Mouse (Mus musculus): Measurements from ENCODE around the gene Rara. TPM values are rescaled to one million over a fixed set of nuclear protein-coding genes. Genes with fewer than 3 reads are reported as not detected.

Gene Rara
- 18.6 and 20.1 TPM in 2 replicates for polyA plus RNA-seq (2014; fragmentation: Nextera tagmentation; extraction: Ambion mirVana)

DNA sequence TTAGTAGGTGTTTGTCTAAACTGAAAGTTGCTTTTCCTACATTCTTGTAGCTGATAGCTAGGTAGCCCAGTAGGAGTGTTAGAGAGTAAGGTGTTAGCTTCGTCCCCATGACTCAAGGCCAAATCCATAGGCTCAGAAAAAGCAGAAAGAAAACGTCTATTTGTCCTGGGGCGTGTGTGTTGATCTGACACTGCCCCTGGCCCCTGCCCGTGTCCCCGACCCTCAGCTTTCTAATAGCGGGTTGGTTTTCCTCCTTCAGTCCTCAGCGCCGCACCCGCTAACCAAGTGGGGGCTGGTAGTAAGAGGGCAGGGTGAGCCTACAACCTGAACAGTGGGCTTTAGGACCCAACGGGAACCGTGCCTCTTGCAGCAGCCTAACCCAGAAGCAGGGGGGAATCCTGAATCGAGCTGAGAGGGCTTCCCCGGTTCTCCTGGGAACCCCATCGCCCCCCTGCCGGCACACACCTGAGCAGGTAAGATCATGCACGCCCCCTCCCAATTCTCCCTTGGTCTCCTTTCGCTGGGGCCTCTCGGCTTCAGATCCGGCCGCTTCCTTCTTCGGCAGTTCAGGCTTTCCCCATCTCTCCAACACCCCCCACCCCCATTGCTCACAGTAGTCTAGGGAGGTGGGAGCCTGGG, at the start of gene Rara:
Rara (plus strand) TSS at position 381 of the 639 bp plus-strand sequence.
- peaks cover 2% of the 10 kb centered on the region; the same call in 1 of the 2 replicates for H3K36me3 ChIP-seq (ENCODE audit: control insufficient read depth, insufficient read depth, low read length)
- H3K9me3 ChIP-seq (ENCODE audit: control insufficient read depth, low read length), result no peaks in the 10 kb centered on the region
- peak within 1 kb of the TSS; percentile 47 for H3K9ac ChIP-seq (ENCODE audit: low read depth, low read length)
- DNase-seq (ENCODE audit: low spot score), result no peak
- H3K27me3 ChIP-seq (replicated peaks; ENCODE audit: control insufficient read depth, insufficient read depth, low read length), result peaks cover 10% of the 10 kb centered on the region
- peak within 1 kb of the TSS; percentile 72 for H3K4me2 ChIP-seq
- peak within 1 kb of the TSS; percentile 53 for H3K4me3 ChIP-seq (ENCODE audit: low read depth, low read length)
- peaks cover 69% of the 10 kb centered on the region for H3K4me1 ChIP-seq (replicated peaks; ENCODE audit: control insufficient read depth, insufficient read depth, low read length)
- no peak within 1 kb of the TSS for H3K27ac ChIP-seq (ENCODE audit: low read depth, low read length)
- 12% methylated on average over 21 of the region's 21 CpGs for WGBS
- ATAC-seq (replicated peaks; ENCODE audit: low FRiP score), result no peak

DNA sequence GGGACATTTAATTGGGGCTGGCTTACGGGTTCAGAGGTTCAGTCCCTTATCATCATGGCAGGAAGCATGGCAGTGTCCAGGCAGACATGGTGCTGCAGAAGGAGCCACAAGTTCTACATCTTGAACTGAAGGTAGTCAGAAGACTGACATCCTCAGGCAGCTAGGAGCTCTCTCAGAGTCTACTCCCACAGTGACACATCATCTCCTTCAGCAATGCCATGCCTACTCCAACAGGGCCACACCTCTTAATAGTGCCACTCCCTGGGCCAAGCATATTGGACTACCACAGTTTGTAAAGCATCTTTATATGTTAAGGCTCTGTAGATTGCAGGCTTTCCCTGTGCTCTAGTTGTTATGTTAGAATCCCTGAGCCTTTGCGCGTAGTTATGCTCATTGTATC, 39.9 kb upstream of the Rara start:
- peaks cover 54% of the 10 kb centered on the region for H3K36me3 ChIP-seq (ENCODE audit: control insufficient read depth, insufficient read depth, low read length)
- ATAC-seq (replicated peaks; ENCODE audit: low FRiP score) (no peak), DNase-seq (ENCODE audit: low spot score) (no peak)
- WGBS, result 96% methylated on average over 3 of the region's 3 CpGs
- H3K4me2 ChIP-seq, result no peak overlapping the region
- H3K4me3 ChIP-seq (ENCODE audit: low read depth, low read length), result no peak overlapping the region
- H3K27ac ChIP-seq (ENCODE audit: low read depth, low read length), result no peak overlapping the region
- H3K9ac ChIP-seq (ENCODE audit: low read depth, low read length), result no peak overlapping the region
- no peaks in the 10 kb centered on the region for H3K9me3 ChIP-seq (ENCODE audit: control insufficient read depth, low read length)
- H3K4me1 ChIP-seq (replicated peaks; ENCODE audit: control insufficient read depth, insufficient read depth, low read length), result 0 out of 2 replicates have a peak, but pooled peaks cover 3% of the 10 kb centered on the region
- H3K27me3 ChIP-seq (replicated peaks; ENCODE audit: control insufficient read depth, insufficient read depth, low read length), result no peaks in the 10 kb centered on the region

DNA sequence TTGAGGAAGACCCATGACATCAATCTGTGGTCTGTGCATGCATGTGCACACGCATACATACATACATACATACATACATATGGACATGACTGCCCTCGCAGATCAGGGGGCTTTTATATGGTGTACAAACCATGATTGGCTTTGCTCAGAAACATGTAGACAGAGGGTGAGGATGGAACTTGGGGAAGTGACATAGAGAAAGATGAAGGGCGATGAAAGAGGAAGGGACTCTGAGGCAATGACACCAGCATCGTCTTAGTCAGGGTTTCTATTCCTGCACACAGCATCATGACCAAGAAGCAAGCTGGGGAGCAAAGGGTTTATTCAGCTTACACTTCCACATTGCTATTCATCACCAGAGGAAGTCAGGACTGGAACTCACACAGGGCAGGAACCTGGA, 38.5 kb upstream of the Rara start:
- DNase-seq (ENCODE audit: low spot score) (no peak), ATAC-seq (replicated peaks; ENCODE audit: low FRiP score) (no peak)
- H3K4me1 ChIP-seq (replicated peaks; ENCODE audit: control insufficient read depth, insufficient read depth, low read length), result 0 out of 2 replicates have a peak, but pooled peaks cover 3% of the 10 kb centered on the region
- H3K4me2 ChIP-seq, result no peak overlapping the region
- no peaks in the 10 kb centered on the region for H3K27me3 ChIP-seq (replicated peaks; ENCODE audit: control insufficient read depth, insufficient read depth, low read length)
- H3K9ac ChIP-seq (ENCODE audit: low read depth, low read length), result no peak overlapping the region
- peaks cover 66% of the 10 kb centered on the region for H3K36me3 ChIP-seq (ENCODE audit: control insufficient read depth, insufficient read depth, low read length)
- no peaks in the 10 kb centered on the region for H3K9me3 ChIP-seq (ENCODE audit: control insufficient read depth, low read length)
- 87% methylated on average over 4 of the region's 4 CpGs for WGBS
- H3K27ac ChIP-seq (ENCODE audit: low read depth, low read length), result no peak overlapping the region
- H3K4me3 ChIP-seq (ENCODE audit: low read depth, low read length), result no peak overlapping the region

DNA sequence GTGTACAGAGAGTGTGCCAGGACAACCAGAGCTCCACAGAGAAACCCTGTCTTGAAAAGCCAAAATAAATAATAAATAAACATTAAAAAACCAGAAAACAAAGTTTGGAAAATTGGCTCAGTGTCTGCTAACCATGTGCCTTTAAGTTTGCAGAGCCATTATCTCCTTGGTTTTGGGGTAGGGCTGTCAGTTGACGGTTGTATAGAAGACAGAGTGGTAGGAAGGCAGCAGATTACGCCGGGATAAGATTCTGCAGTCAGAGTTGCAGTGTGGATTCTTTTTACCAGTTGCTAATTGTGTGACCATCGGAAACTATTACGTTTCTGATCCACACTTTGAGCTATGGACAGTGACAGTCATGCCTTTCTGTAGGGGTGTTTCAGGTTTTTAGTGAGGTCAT, 37.6 kb upstream of the Rara start:
- Histone ChIP-seq H3K9ac (ENCODE audit: low read depth, low read length) (no peak overlapping the region), H3K27me3 (replicated peaks; ENCODE audit: control insufficient read depth, insufficient read depth, low read length) (no peaks in the 10 kb centered on the region), H3K27ac (ENCODE audit: low read depth, low read length) (no peak overlapping the region), H3K36me3 (ENCODE audit: control insufficient read depth, insufficient read depth, low read length) (peaks cover 63% of the 10 kb centered on the region), H3K4me3 (ENCODE audit: low read depth, low read length) (no peak overlapping the region), H3K9me3 (ENCODE audit: control insufficient read depth, low read length) (no peaks in the 10 kb centered on the region), H3K4me1 (replicated peaks; ENCODE audit: control insufficient read depth, insufficient read depth, low read length) (0 out of 2 replicates have a peak, but pooled peaks cover 3% of the 10 kb centered on the region), H3K4me2 (no peak overlapping the region)
- DNase-seq (ENCODE audit: low spot score) (no peak), ATAC-seq (replicated peaks; ENCODE audit: low FRiP score) (no peak)
- WGBS, result 84% methylated on average over 5 of the region's 5 CpGs

DNA sequence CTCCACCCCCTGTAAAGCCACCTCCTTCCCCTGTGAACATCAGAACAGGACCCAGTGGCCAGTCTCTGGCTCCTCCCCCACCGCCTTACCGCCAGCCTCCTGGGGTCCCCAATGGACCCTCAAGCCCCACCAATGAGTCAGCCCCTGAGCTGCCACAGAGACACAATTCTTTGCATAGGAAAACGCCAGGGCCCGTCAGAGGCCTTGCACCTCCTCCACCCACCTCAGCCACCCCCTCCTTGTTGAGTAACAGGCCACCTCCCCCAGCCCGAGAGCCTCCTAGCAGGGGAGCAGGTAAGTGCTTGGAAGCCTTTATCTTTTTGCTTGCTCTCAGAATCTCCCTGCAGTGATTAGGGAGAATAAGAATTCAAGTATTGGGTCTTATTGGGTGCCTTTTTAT, 35.2 kb upstream of the Rara start:
- 81% methylated on average over 5 of the region's 5 CpGs for WGBS
- Histone ChIP-seq H3K36me3 (ENCODE audit: control insufficient read depth, insufficient read depth, low read length) (peaks cover 67% of the 10 kb centered on the region), H3K27me3 (replicated peaks; ENCODE audit: control insufficient read depth, insufficient read depth, low read length) (no peaks in the 10 kb centered on the region), H3K4me2 (no peak overlapping the region), H3K4me1 (replicated peaks; ENCODE audit: control insufficient read depth, insufficient read depth, low read length) (0 out of 2 replicates have a peak, but pooled peaks cover 3% of the 10 kb centered on the region), H3K9me3 (ENCODE audit: control insufficient read depth, low read length) (no peaks in the 10 kb centered on the region), H3K4me3 (ENCODE audit: low read depth, low read length) (no peak overlapping the region), H3K9ac (ENCODE audit: low read depth, low read length) (no peak overlapping the region), H3K27ac (ENCODE audit: low read depth, low read length) (no peak overlapping the region)
- DNase-seq (ENCODE audit: low spot score) (no peak), ATAC-seq (replicated peaks; ENCODE audit: low FRiP score) (no peak)

DNA sequence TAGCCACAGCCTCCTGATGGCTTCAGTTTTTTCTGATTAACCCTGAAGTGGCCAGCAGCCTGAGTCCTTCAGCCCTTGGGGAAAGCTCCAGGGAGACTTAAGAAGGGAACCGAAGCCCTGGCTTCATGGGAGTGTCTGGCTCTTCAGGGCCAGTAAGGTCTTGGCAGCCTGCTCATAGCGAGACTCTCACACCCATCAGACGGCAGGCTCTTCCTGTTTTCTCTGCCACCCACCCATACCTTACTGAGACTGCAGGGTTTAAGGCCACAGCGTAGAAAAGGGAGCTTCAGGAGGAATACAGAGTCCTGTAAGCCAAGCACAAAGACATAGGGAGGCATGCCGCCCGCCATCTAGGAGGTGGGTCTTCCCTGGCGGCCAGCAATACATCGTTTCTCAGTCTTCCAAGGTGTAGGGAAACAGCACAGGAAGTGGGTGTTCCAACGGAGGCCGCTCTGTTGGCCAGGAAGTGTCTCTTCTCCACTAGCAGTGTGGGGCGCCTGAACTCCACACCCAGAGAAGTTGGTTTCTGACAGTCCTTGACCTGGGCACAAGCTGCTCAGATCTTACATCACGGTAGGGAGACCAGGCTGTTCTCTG, 27.0 kb upstream of the Rara start:
- 58% methylated on average over 12 of the region's 12 CpGs for WGBS
- H3K36me3 ChIP-seq (ENCODE audit: control insufficient read depth, insufficient read depth, low read length), result peaks cover 38% of the 10 kb centered on the region

DNA sequence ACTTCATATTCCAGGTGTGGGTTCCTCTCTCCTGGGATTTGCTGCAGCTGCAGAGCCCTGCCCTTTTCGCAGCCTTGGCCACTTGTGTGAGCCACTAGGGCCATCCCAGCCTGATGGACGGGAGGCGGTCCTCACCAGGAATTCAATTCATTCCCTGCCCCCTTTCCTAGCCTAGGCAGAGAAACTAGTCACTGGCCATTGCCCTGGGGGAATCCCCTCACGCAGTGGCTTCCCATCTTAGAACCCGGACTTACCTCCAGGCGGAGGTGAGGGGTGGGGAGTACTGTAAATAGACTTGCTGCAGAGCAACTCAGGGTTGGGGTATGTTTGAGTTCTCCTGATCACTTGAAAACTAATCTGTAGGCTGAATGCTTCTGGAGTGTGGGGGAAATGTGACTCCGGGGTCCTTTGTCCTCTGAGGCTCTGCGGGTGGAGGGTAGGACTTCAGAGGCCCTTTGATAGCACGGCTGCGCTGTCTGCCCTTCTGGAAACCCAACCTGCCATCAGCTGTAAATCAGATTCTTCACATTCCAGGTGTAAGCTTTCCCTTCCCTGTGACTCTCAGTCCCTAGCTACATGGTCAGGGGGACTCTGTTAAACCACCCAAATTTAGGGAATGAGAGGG, 24.9 kb upstream of the Rara start:
- ATAC-seq (replicated peaks; ENCODE audit: low FRiP score) (no peak), DNase-seq (ENCODE audit: low spot score) (no peak)
- Histone ChIP-seq H3K9me3 (ENCODE audit: control insufficient read depth, low read length) (no peaks in the 10 kb centered on the region), H3K4me2 (peak overlapping the region; percentile 20; the same call in 1 of the 2 replicates), H3K4me1 (replicated peaks; ENCODE audit: control insufficient read depth, insufficient read depth, low read length) (peaks cover 50% of the 10 kb centered on the region), H3K36me3 (ENCODE audit: control insufficient read depth, insufficient read depth, low read length) (peaks cover 24% of the 10 kb centered on the region), H3K27ac (ENCODE audit: low read depth, low read length) (peak overlapping the region; percentile 53; the same call in 1 of the 2 replicates), H3K27me3 (replicated peaks; ENCODE audit: control insufficient read depth, insufficient read depth, low read length) (no peaks in the 10 kb centered on the region), H3K4me3 (ENCODE audit: low read depth, low read length) (0 out of 2 replicates have a peak overlapping the region, but pooled peaks have one; percentile 0), H3K9ac (ENCODE audit: low read depth, low read length) (0 out of 2 replicates have a peak overlapping the region, but pooled peaks have one; percentile 25)
- 41% methylated on average over 10 of the region's 10 CpGs for WGBS

More for the DNA sequence above, 27.0 kb upstream of the Rara start:
- DNase-seq (ENCODE audit: low spot score) (no peak), ATAC-seq (replicated peaks; ENCODE audit: low FRiP score) (no peak)
- H3K27me3 ChIP-seq (replicated peaks; ENCODE audit: control insufficient read depth, insufficient read depth, low read length), result no peaks in the 10 kb centered on the region
- peak overlapping the region; percentile 6; the same call in 1 of the 2 replicates for H3K4me2 ChIP-seq
- no peak overlapping the region; the same call in 1 of the 2 replicates for H3K4me3 ChIP-seq (ENCODE audit: low read depth, low read length)
- peak overlapping the region; percentile 18; the same call in 1 of the 2 replicates for H3K9ac ChIP-seq (ENCODE audit: low read depth, low read length)
- no peaks in the 10 kb centered on the region for H3K9me3 ChIP-seq (ENCODE audit: control insufficient read depth, low read length)
- H3K4me1 ChIP-seq (replicated peaks; ENCODE audit: control insufficient read depth, insufficient read depth, low read length), result peaks cover 41% of the 10 kb centered on the region
- peak overlapping the region; percentile 49; the same call in 1 of the 2 replicates for H3K27ac ChIP-seq (ENCODE audit: low read depth, low read length)

DNA sequence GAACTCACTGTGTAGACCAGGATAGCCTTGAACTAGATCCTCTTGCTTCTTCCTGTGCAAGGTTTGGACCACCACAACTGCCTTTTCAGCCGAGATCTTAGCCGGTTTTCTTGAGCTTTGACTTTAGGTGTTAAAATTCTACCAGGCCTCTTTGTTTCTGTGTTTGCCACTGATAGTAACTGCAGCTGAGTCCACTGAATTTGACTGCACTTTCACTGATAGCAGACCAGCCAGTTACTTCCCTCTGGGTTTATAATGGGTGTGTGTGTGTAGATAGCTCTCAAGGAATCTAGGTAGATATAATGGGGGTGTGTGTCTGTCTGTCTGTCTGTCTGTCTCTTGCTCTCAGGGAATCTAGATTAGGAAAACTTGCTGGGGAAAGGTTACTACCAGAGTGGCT, 23.0 kb upstream of the Rara start:
- DNase-seq (ENCODE audit: low spot score) (no peak), ATAC-seq (replicated peaks; ENCODE audit: low FRiP score) (peak; percentile 81)
- H3K4me1 ChIP-seq (replicated peaks; ENCODE audit: control insufficient read depth, insufficient read depth, low read length), result peaks cover 59% of the 10 kb centered on the region
- peak overlapping the region; percentile 4; the same call in 1 of the 2 replicates for H3K9ac ChIP-seq (ENCODE audit: low read depth, low read length)
- no peaks in the 10 kb centered on the region for H3K9me3 ChIP-seq (ENCODE audit: control insufficient read depth, low read length)
- WGBS, result 16% methylated on average over 2 of the region's 2 CpGs
- peak overlapping the region; percentile 90 for H3K27ac ChIP-seq (ENCODE audit: low read depth, low read length)
- no peak overlapping the region for H3K4me3 ChIP-seq (ENCODE audit: low read depth, low read length)
- peaks cover 14% of the 10 kb centered on the region for H3K36me3 ChIP-seq (ENCODE audit: control insufficient read depth, insufficient read depth, low read length)
- peak overlapping the region; percentile 54 for H3K4me2 ChIP-seq
- H3K27me3 ChIP-seq (replicated peaks; ENCODE audit: control insufficient read depth, insufficient read depth, low read length), result no peaks in the 10 kb centered on the region

Data from liver, embryonic 11.5 days (tissue).